Mouse (Mus musculus) hindbrain, embryonic 16.5 days (tissue): ENCODE measurements around the gene Clmp. TPM values are rescaled to one million over a fixed set of nuclear protein-coding genes. Genes with fewer than 3 reads are reported as not detected.

Experiments
- ATAC-seq: fragments of 200-750 bp; cut with Nextera tagmentation; 2 replicates; pipeline ENCODE4 v1.8.0; 2017; ENCODE audit warnings: moderate TSS enrichment, moderate library complexity
- H3K27ac ChIP-seq: fragments of 300-500 bp; sonication (generic); 2 replicates; pipeline ENCODE4 v1.5.1; 2014; ENCODE audit warnings: low read depth, mild to moderate bottlenecking, control low read depth, low read length, moderate library complexity
- H3K27me3 ChIP-seq: fragments of 300-500 bp; sonication (generic); replicated peaks from 2 replicates; pipeline ENCODE4 v1.6.1; 2014; ENCODE audit warnings: low read length; ENCODE audit not compliant: control insufficient read depth, insufficient read depth
- H3K36me3 ChIP-seq: fragments of 300-500 bp; sonication (generic); 2 replicates; pipeline ENCODE4 v1.6.1; 2014; ENCODE audit warnings: mild to moderate bottlenecking, low read length, moderate library complexity, mixed read lengths; ENCODE audit not compliant: control insufficient read depth, insufficient read depth
- H3K4me1 ChIP-seq: fragments of 300-500 bp; sonication (generic); 2 replicates; pipeline ENCODE4 v1.6.1; 2014; ENCODE audit warnings: low read depth, low read length; ENCODE audit not compliant: control insufficient read depth, insufficient read depth
- H3K4me2 ChIP-seq: fragments of 300-500 bp; sonication (generic); 2 replicates; pipeline ENCODE4 v1.6.1; 2014; ENCODE audit warnings: mild to moderate bottlenecking, low read length, control low read depth, moderate library complexity
- H3K4me3 ChIP-seq: fragments of 300-500 bp; sonication (generic); 2 replicates; pipeline ENCODE4 v1.5.1; 2014; ENCODE audit warnings: mild to moderate bottlenecking, low read length, control low read depth, moderate library complexity
- H3K9ac ChIP-seq: fragments of 300-500 bp; sonication (generic); 2 replicates; pipeline ENCODE4 v1.6.1; 2014; ENCODE audit warnings: low read depth, mild to moderate bottlenecking, control low read depth, low read length, moderate library complexity
- H3K9me3 ChIP-seq: fragments of 300-500 bp; sonication (generic); 2 replicates; pipeline ENCODE4 v1.6.1; 2014; ENCODE audit warnings: mild to moderate bottlenecking, low read length, moderate library complexity; ENCODE audit not compliant: control insufficient read depth
- WGBS: fragments of 180-500 bp; shearing (Covaris S2); extraction: QIAGEN DNeasy Blood & Tissue Kit; methylation state at CpG from one replicate; pipeline ENCODE4 v1.1.7; 2014; 5-methylcytosine and 5-hydroxymethylcytosine counted together
- polyA plus RNA-seq: library from polyadenylated mRNA; unstranded; fragments of >200 nt; fragmentation: Nextera tagmentation; extraction: Ambion mirVana; gene quantifications from 2 replicates; pipeline ENCODE4 v1.2.1, GENCODE M21; 2015

Gene Clmp
- polyA plus RNA-seq, 1 experiment from 2014 or later: 49.1 TPM

DNA sequence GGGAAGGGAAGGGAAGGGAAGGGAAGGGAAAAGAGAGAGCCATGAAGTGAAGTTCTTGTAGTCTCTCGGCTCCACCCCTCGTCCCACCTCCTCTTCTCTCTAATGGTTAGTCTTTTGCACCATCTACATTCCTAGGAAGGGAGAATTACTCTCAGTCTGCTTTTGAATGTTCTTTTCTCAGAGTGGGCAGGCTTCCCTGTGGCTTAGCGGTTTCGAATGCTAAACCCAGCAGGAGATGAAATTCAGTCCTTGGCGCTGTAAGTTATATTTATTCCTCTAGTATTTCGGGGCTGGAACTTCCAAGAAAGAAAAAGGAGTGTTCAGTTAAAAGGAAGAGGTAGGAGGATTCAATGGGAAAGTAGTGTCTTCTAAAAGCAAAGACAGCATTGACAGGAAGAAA lies 51.4 kb downstream of the Clmp start:
- no peaks in the 10 kb centered on the region for H3K27me3 ChIP-seq
- H3K27ac ChIP-seq: no peak overlapping the region
- no peak overlapping the region for H3K4me3 ChIP-seq
- no peaks in the 10 kb centered on the region for H3K9me3 ChIP-seq
- no peaks in the 10 kb centered on the region for H3K36me3 ChIP-seq
- no peaks in the 10 kb centered on the region for H3K4me1 ChIP-seq
- no peak for ATAC-seq
- WGBS: 75% methylated on average over 6 of the region's 6 CpGs
- H3K4me2 ChIP-seq: no peak overlapping the region
- H3K9ac ChIP-seq: no peak overlapping the region

DNA sequence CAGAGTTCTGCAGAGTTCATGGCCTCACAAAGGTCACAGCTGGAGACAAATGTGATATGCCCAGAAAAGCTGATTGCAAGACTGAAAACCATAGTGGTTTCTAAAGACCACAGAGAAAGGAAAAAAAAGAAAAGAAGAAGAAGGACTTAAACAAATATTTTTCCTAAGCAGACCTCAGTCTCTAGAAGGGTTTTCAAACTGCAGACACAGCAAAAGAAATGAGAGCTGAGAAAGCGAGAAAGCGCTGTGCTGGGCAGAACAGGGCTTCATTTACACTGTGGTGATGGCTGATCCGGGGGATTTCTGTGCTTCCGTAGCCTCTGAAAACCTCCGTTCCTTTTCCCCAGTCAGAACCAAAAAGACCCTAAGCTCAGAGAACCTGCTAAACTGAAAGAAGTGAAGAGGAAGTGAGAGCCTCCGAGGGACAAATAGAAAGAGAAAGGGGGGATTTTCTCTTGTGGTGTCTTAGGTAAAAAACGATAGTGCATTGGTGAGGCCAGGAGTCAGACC lies 57.8 kb downstream of the Clmp start:
- Histone ChIP-seq H3K9ac (no peak overlapping the region; the same call in 1 of the 2 replicates), H3K4me2 (no peak overlapping the region), H3K4me3 (no peak overlapping the region), H3K4me1 (no peaks in the 10 kb centered on the region; the same call in 1 of the 2 replicates), H3K27me3 (no peaks in the 10 kb centered on the region), H3K9me3 (no peaks in the 10 kb centered on the region), H3K36me3 (no peaks in the 10 kb centered on the region), H3K27ac (peak overlapping the region; percentile 39; the same call in 1 of the 2 replicates)
- no peak for ATAC-seq
- 55% methylated on average over 7 of the region's 7 CpGs for WGBS

DNA sequence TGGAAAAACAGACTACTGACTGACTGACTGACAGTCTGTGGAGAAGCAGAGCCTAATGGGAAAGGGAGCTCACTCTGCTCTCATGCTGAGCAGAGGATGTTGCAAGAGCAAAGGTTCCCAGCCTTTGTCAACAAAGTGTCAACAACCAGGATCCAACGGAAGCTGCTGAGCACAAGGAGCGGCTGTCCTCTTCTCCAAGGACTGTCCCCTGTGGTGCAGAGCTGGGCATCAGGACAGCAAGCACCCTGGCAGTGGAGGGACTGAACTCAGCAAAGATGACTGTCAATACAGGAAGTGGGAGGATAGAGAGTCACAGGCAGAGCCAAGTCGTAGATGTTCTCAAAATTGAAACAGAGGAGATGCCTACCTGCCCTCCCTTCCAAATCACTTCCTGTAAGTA lies 58.5 kb downstream of the Clmp start:
- Histone ChIP-seq H3K4me2 (no peak overlapping the region), H3K27me3 (no peaks in the 10 kb centered on the region), H3K9me3 (no peaks in the 10 kb centered on the region), H3K27ac (no peak overlapping the region), H3K4me1 (no peaks in the 10 kb centered on the region; the same call in 1 of the 2 replicates), H3K36me3 (no peaks in the 10 kb centered on the region), H3K9ac (no peak overlapping the region), H3K4me3 (no peak overlapping the region)
- WGBS: 52% methylated on average over 3 of the region's 3 CpGs
- no peak for ATAC-seq

DNA sequence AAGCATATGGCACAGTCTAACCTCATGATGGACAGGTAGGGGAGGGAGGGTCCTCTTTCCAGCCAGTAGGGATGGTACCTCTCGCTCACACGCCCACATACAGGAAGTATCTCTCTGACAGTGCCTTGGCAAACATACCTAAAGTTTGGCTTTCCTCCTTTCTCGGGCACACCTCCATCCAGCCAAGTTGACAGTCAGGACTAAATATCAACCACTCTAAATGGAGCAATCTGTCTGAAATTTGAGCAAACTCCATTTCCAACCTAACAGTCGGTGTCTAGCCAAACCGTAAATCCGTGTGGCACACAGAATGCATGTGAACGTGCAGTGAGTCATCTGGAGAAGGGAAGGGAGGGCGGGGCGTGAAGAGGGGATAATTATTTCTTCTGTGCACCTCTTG lies 61.0 kb downstream of the Clmp start:
- H3K4me1 ChIP-seq: no peaks in the 10 kb centered on the region; the same call in 1 of the 2 replicates
- H3K9ac ChIP-seq: no peak overlapping the region
- no peaks in the 10 kb centered on the region for H3K9me3 ChIP-seq
- WGBS: 84% methylated on average over 9 of the region's 9 CpGs
- H3K36me3 ChIP-seq: no peaks in the 10 kb centered on the region
- no peak overlapping the region for H3K27ac ChIP-seq
- ATAC-seq: no peak
- no peaks in the 10 kb centered on the region for H3K27me3 ChIP-seq
- H3K4me2 ChIP-seq: no peak overlapping the region
- H3K4me3 ChIP-seq: no peak overlapping the region

DNA sequence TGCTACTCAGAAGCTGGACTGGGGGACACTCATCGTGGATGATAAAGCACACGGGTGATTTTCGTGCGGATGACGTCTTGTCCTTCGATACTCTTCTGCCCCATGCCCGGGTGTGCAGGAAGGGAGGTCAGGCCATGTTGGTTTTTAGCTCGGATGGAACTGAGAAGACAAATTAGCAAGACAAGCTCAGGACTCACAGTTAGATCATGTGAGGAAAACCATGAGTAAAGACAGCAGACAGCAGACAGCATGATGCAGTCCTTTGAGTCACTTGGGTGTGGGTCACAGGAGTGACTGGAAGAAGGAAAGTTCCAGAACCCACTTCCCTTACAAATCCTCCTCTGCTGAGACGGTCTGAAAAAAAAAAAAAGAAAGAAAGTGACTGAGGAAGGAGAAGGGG lies 61.5 kb downstream of the Clmp start:
- no peak overlapping the region for H3K4me2 ChIP-seq
- no peak overlapping the region for H3K4me3 ChIP-seq
- no peaks in the 10 kb centered on the region for H3K36me3 ChIP-seq
- H3K27ac ChIP-seq: no peak overlapping the region
- H3K9ac ChIP-seq: no peak overlapping the region
- H3K27me3 ChIP-seq: no peaks in the 10 kb centered on the region
- H3K4me1 ChIP-seq: no peaks in the 10 kb centered on the region; the same call in 1 of the 2 replicates
- WGBS: 82% methylated on average over 9 of the region's 9 CpGs
- no peak for ATAC-seq
- no peaks in the 10 kb centered on the region for H3K9me3 ChIP-seq

DNA sequence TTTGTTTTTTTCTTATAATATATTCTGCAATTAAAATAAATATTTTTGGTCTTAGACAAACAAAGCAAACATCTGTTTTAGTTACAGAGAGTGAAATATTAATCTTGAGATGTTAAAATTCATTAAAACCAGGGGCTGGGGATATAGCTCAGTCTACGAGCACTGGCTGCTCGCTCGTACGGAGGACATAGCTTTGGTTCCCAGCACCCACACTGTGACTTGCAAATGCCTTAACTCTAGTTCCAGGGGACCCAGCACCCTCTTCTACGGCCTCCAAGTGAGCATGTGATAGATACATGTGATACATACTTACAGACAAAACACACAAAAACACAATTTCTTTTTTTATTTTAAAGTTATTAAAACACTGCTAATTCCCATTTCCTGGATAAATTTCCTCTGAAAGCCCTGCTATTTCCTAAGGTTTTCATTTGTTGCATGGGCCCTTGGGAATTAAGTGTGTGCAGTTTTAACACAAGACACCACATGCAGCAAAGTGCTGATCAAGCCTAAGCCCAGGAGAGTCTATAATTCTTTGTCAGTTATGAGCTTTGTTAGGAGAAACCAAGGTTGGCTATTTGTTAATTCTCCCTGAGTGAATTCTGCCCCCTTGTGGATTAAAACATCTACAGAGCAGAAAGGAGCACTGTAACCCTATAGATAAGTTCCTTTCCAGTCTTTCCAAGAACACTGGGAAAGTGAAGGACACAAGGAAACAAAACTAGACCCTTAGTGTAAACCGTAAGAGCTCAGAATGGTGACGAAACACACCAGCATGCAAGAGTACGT lies 64.3 kb downstream of the Clmp start:
- Histone ChIP-seq H3K27ac (no peak overlapping the region), H3K4me2 (no peak overlapping the region), H3K9ac (no peak overlapping the region), H3K4me3 (no peak overlapping the region), H3K27me3 (no peaks in the 10 kb centered on the region), H3K4me1 (no peaks in the 10 kb centered on the region), H3K36me3 (no peaks in the 10 kb centered on the region), H3K9me3 (no peaks in the 10 kb centered on the region)
- 83% methylated on average over 8 of the region's 8 CpGs for WGBS
- peak; percentile 62 for ATAC-seq

DNA sequence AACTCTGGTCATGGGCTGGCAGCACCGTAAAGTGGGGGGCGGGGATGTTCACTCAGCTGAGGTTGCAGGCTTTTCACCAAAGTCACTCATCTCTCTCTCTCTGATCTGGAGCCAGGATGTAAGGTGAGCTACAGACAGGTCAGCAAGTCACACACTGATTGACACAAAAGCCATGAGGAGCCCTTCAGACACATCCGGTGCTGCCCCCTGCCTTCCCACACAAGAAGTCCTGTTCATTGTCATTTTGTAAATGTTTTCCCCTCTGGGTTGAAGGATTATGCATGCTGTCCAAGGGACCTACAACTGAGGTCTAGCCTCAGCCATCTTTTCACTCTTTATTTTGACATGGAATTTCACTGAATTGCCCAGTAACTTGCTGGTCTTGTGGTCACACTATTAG lies 66.0 kb downstream of the Clmp start:
- Histone ChIP-seq H3K27ac (no peak overlapping the region), H3K36me3 (no peaks in the 10 kb centered on the region), H3K9ac (no peak overlapping the region), H3K4me3 (no peak overlapping the region), H3K27me3 (no peaks in the 10 kb centered on the region), H3K4me2 (no peak overlapping the region), H3K9me3 (no peaks in the 10 kb centered on the region), H3K4me1 (no peaks in the 10 kb centered on the region; the same call in 1 of the 2 replicates)
- 51% methylated on average over 3 of the region's 3 CpGs for WGBS
- ATAC-seq: no peak

DNA sequence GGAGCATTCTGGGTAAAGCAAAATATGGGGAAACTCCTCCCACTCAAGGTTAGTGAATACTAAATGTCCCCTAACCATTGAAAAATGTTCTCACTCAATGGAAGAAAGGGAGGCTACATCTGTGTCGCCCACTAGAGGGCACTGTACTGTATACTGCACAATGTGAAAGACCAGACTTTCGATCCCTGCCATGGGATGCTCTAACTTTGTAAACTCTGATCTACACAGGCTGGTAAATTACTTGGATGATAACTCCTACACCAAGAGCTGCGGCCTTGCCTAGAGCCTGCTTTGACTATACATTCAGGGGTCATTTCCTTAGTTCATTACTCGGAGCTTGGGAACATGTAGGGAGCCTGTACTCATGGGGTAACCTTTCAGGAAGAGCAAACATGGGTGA lies 70.6 kb downstream of the Clmp start:
- no peaks in the 10 kb centered on the region for H3K9me3 ChIP-seq
- no peak overlapping the region; the same call in 1 of the 2 replicates for H3K4me2 ChIP-seq
- no peaks in the 10 kb centered on the region for H3K36me3 ChIP-seq
- H3K4me3 ChIP-seq: no peak overlapping the region
- 0 out of 2 replicates have a peak, but pooled peaks have one; percentile 14 for ATAC-seq
- no peak overlapping the region for H3K9ac ChIP-seq
- peaks cover 13% of the 10 kb centered on the region for H3K4me1 ChIP-seq
- 21% methylated on average over 4 of the region's 4 CpGs for WGBS
- no peak overlapping the region for H3K27ac ChIP-seq
- no peaks in the 10 kb centered on the region for H3K27me3 ChIP-seq

DNA sequence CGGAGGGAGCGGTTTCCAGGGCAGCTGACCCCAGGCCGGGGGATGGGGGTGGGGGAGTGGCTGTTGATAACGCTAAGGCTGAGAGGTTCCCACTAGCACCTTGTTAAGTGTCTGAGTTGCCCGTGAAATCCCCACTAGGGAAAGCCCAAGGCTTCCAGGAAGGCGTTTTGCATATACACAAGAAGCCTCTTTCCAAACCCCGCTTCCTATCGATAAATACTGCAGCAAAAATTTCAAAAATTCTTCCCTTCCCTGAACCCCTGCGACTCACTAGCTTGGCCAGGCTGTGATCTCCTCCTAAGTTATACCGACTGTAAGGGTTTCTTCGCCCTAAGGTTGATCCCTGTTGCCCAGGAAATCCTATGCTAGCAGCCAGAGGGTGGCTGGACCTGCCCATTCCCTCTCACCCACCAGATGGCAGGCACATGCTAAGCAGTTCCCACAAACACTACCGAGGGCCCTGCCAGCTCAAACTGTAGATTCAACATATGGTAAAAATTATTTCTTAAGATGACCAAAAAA lies 71.4 kb downstream of the Clmp start:
- peak overlapping the region; percentile 29 for H3K4me3 ChIP-seq
- H3K27ac ChIP-seq: peak overlapping the region; percentile 40
- no peaks in the 10 kb centered on the region for H3K36me3 ChIP-seq
- ATAC-seq: peak; percentile 86
- WGBS: 20% methylated on average over 12 of the region's 12 CpGs
- H3K9ac ChIP-seq: peak overlapping the region; percentile 24; the same call in 1 of the 2 replicates
- H3K27me3 ChIP-seq: no peaks in the 10 kb centered on the region
- no peaks in the 10 kb centered on the region for H3K9me3 ChIP-seq
- peak overlapping the region; percentile 54 for H3K4me2 ChIP-seq
- H3K4me1 ChIP-seq: peaks cover 13% of the 10 kb centered on the region
